Mouse (Mus musculus) common myeloid progenitor, adult 5-6 weeks (primary cell): ENCODE results near the gene Wdr43. TPM values are rescaled to one million over a fixed set of nuclear protein-coding genes. Genes with fewer than 3 reads are reported as not detected.

ENCODE experiments used
- ATAC-seq: replicated peaks from 2 replicates; pipeline ENCODE4 v1.8.0; 2016; ENCODE audit warnings: low read depth, mild to moderate bottlenecking, moderate TSS enrichment, inconsistent platforms; ENCODE audit not compliant: poor library complexity, severe bottlenecking
- total RNA-seq: library from RNA; stranded (forward); fragments of 200-1000, 187-1606 nt; gene quantifications from 2 replicates; pipeline ENCODE4 v1.2.3, GENCODE M21; 2017

The Wdr43 gene
- total RNA-seq, 1 experiment from 2014 or later: 391 TPM

- no peak for ATAC-seq
These were observed 80.7 kb downstream of the Wdr43 start for GRCm38 (mm10) chr17:71696396-71696795.

- no peak for ATAC-seq
These were observed 82.4 kb downstream of the Wdr43 start for GRCm38 (mm10) chr17:71697896-71698618.

DNA sequence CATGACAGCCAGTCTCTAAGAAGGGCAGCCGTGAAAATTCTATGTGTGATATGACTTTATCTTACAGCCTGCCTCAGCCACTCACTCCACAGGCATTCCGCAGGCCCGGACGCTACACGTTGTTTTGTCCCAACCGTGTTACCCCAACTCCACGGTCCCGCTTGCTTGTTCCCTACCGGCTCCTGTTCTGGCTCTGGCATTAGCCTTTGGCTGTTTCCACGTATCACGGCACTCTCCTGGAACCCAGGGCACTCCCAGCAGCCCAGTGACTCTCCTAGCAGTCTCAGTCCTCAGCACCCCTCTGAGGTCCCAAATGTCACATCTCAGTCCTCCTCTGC is 82.9 kb downstream of the Wdr43 start:
- ATAC-seq: no peak

DNA sequence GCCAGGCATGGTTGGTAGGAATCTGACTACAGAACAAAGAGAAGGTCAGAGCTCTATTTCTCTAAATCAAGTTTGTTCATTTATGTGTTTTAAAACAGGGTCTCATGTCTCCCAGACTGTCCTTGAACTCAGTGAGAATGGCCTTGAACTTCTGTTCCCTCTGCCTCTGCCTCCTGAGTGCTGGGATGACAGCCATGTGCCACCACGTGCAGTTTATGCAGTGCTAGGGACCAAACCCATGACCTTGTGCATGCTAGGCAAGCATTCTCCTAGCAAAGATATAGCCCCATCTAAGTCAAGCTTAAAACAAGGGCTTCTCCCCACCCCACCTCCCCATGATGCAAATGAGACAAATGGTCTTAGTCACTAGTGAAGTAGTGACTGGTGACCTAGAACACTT is 89.4 kb downstream of the Wdr43 start:
- no peak for ATAC-seq

- ATAC-seq: no peak
These were observed 90.1 kb downstream of the Wdr43 start for GRCm38 (mm10) chr17:71705550-71706480.

DNA sequence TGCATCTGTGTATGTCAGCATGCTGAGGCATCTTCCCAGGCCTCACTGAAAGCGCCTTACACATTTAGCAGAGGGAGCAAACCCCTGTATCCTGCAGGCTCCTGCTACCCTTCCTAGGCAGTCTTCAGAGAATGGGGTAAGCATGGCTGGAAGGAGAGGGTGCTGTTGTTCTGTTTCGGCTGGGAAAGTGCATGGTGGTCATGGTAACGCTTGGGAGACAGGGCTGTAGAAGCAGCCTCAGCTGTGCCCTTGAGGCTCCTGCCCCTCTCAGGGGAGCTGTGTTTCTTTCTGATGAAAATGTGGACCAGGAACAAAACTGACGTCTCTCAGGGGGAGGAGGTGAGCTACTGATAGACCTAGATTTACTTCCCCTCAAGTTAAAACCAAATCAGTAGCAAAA is 92.0 kb downstream of the Wdr43 start:
- no peak for ATAC-seq

Other genes with a start within 250 kb of the Wdr43 start
- 3.0 and 6.5 TPM in 2 replicates for gene Gm4707, start 156.0 kb upstream of the Wdr43 start, total RNA-seq
- gene Smchd1, start 140.6 kb upstream of the Wdr43 start, total RNA-seq: 215 and 225 TPM in 2 replicates
- 90.5 and 91.4 TPM in 2 replicates for gene Ndc80, start 89.0 kb upstream of the Wdr43 start, total RNA-seq
- gene Spdya, start 63.8 kb upstream of the Wdr43 start, total RNA-seq: not detected in 2 replicates
- not detected in 2 replicates for gene Togaram2, start 57.4 kb downstream of the Wdr43 start, total RNA-seq
- gene Pcare, start 137.0 kb downstream of the Wdr43 start, total RNA-seq: not detected in 2 replicates
- gene Clip4, start 152.6 kb downstream of the Wdr43 start, total RNA-seq: 0.19 TPM in 1 of 2 replicates, not detected in the other